Mouse (Mus musculus): ENCODE measurements around the gene Arhgap28.

The Arhgap28 gene

GRCm38 (mm10) chr17:67989716-67990115 is 14.2 kb downstream of the Arhgap28 start:
- DNase-seq: no peak

- peak; percentile 33 for DNase-seq
Measured at GRCm38 (mm10) chr17:67988920-67989621, 14.8 kb downstream of the Arhgap28 start.

GRCm38 (mm10) chr17:67985532-67985931 is 18.4 kb downstream of the Arhgap28 start:
- DNase-seq: no peak

DNA sequence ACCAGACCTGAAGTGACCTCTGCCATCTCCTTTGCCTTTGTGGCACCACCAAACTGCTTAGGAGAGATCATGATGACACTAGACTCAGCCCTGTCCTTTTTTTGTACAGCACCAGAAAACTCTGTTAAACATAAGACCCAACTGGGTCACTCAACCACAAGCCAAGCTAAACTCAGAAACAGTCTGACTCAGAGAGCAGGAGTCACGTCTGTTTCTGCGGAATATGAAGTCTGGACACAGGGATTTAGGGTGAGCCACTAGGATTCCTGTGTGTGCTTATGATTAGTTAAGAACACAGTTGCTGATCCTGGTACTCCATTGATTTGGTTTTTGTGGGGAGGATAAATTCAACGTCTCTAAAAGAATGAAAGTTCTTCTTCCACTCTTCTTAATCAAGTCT is 23.3 kb downstream of the Arhgap28 start:
- DNase-seq: no peak

DNA sequence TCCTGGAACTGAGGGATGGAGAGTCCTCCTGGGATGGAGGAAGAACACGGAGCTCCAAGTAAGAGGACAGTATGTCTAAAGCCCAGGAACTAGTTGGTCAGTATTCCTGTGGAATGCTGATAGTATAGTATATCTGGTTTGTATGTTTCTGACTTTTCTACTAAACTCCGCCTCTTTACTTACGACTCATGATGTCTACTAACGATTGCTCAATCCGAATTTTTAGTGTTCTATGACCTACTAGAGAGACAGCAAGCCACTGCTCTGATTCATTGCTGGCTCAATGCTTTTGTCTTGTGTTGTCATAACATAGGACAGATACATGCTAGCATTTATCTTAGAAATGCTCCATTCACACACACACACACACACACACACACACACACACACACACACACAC is 24.7 kb downstream of the Arhgap28 start:
- DNase-seq: no peak

- peak; percentile 35 for DNase-seq
Measured at GRCm38 (mm10) chr17:67978786-67979185, 25.1 kb downstream of the Arhgap28 start.

DNA sequence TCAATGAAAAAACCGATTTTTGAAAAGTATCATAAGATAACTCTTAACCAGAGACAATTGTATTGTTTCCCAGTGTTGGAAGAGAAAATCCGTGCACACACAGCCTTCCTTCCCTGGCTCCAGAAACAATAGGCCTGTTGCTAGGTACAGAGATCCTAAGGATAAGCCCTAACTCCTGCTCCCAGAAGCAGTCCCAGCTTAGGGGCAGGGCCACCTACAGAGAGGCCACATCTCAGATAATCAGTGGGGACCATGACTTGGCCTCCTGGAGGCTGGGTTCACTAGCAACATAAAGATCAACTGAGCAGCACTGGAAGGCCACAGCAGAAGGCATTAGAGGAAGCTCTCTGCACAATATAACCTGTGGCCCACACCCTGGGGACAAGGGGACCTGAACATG is 27.5 kb downstream of the Arhgap28 start:
- DNase-seq: no peak

- DNase-seq: no peak
Measured at GRCm38 (mm10) chr17:67976027-67976426, 27.9 kb downstream of the Arhgap28 start.

- DNase-seq: no peak
Measured at GRCm38 (mm10) chr17:67974679-67975078, 29.2 kb downstream of the Arhgap28 start.

- DNase-seq: no peak
Measured at GRCm38 (mm10) chr17:67966853-67967540, 36.9 kb downstream of the Arhgap28 start.

DNA sequence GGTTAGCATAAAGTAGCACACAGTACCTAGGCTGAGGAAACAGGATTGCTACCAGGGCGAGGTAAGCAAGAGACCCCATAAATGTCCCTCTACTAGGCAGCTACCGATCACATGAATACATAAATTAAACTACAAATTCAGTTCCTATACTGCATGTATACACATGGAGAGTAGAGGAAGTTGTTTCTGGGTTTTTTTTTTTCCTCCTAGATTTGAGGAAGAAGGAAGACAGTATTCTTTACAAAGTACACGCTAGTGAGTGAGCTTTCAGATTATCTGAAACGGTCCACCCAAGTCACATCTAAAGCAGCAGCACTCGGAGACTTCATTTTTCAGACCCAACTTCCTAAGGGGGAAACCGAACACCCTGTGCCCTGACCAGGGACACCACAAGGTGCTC is 41.1 kb downstream of the Arhgap28 start:
- no peak for DNase-seq

DNA sequence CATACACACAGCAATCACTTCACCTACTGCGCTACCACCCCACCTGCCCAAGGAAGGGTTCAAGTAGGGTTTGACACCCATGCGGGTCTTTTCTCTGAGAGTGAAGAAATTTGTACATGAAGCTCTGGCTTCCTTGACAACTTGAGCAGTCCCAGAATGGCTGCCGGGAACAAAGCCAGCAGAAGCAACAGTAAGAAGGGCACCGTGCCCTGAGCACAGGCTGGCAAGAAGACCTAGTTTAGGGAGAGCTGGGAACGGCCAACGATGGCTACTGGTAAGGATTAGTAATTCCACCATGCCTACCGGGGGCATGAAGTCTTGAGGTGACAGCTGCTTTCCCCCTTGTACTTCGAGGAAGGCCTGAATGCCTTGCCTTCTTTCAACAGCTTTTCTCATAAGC is 41.9 kb downstream of the Arhgap28 start:
- DNase-seq: no peak

GRCm38 (mm10) chr17:67958909-67959308 is 45.0 kb downstream of the Arhgap28 start:
- no peak for DNase-seq

GRCm38 (mm10) chr17:67957603-67958002 is 46.3 kb downstream of the Arhgap28 start:
- no peak for DNase-seq

DNA sequence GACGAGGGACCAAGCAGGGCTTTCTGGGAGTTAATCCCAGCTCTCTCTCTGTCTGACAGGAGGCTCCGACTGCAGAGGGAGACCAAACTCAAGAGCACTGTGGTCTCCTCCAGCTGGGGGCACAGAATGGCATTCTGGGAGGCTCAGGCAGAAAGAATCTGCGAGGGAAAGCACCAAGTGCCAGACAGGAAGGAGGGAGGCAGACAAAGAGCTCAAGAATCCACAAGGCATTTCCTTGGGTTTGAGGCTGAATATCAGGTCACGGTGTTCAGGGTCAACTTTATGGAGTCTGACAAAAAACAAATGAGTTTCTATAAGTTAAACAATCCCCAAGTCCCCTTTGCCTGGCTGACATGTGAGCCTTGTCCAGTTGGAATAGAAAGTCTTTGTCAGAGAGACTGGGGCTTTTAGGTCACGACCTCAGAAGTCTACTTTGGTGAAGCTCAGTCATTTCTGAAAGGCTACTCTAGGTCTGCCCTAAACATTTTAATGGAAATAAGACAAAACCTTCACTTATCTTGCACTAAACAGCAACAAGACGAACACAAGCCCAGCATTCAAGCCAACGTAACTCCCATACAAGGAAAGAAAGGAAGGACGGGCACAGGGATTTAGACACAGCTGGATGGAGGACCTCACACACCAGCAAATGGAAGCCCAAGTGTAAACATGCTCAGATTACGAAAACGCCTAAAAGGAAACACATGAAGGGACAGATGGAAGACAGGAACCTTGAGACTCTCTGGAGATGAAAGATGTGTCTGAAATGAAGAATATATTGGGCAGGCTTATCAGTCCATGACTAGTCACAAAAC is 47.8 kb downstream of the Arhgap28 start:
- DNase-seq: no peak

DNA sequence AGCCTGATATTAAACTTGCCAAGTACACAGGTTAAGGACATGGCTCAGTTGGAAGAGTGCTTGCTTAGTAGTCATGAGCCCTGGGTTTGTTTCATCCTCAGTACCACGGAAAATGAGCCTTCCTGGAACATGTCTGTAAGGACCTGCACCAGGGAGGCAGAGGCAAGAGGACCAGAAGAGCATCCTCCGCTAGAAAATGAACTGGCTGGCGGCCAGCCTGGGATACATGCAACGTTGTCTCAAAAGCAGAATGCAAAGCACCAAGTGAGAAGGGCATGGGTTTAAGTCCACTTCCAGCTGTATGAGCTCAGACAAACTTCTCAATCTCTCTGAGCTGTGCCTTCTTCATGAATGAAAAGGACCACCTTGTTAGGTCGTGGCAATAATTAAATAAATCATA is 49.0 kb downstream of the Arhgap28 start:
- no peak for DNase-seq

DNA sequence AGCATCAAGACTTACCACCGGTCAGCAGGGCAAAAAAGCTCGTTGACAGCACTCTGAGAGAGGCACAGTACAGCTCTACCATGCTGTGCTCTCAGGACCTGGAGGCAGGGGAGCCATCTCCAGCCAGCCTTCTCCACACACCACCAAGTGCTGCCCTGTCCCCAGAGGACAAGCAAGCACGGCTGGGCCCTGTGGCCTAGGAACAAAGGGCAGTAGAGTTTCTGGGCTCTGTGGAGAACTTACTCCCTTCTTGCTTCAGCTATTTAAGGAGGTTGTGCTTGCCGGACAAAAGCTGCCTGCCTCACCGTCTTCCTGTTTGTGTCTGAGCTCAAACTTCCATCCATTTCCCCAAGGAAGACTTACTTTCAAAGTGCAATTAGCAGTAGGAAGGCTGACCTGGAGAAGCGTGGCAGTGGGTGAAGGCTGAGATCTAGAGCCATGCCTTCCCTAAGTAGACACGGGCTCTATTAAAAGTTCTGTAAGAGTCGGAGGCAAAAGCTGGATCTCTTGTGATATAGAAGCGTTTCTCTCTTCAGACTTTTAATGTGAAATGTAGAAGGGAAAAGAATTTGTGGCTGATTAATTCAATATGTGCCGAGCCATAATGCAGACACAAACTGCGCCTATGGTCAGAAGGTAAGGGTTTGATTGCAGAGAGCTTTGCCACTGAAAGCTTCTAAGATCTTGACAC is 53.3 kb downstream of the Arhgap28 start:
- DNase-seq: no peak

GRCm38 (mm10) chr17:67948601-67949000 is 55.3 kb downstream of the Arhgap28 start:
- DNase-seq: no peak

DNA sequence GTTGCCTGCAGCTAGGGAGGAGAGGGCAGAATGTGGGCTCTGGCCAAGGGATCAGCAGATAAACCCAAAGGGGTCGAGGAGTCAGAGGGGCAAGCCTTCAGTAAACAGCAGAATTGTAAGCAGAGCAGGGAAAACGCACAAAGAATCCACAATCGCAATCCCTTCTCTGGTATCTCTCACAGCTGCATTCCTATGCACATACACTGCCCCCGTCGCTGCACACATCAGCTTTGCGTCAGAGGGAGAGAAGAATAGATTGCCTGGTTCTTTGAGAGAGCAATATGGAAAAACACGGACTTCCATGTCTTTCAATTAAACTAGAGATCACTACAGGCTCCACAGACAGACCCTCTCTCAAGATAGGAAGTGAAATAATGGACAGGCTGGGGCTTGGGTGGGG is 58.5 kb downstream of the Arhgap28 start:
- no peak for DNase-seq

DNA sequence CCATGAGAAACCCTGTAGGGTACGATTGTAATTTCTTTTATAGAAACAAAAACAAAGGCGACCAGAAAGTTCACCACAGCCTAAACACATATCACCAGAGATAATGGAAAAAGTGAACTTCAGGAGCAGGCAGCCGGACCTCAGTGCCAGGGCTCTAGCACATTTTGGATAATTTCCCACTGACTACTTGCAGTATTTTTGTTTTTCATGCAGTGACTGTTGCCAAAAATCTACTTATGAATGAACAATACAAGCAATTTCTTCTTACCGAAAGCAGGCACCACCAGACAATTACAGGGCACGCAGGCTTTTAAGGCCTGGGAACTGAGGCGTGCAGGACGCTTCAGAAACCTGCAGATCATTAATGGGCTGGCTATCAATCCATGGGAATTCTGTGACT is 59.7 kb downstream of the Arhgap28 start:
- no peak for DNase-seq

DNA sequence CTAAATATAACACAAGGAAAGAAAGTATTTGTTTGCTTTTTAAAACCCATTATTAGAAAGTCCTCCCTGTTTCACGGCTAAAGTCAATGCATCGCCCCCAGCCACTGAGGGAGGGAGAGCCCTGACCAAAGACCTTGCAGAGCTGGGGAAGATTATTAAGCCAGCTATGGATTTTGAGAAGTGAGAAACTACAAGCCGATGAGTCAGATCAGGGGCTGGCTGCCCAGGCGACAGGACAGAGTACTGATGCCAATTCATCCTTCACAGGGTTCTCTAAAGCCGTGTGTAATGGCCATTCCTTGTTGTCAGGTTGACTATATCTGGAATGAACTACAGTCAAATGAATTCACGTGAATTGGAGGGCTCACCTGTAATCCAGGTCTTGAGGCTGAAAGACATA is 62.9 kb downstream of the Arhgap28 start:
- no peak for DNase-seq

- DNase-seq: no peak
Measured at GRCm38 (mm10) chr17:67937050-67937449, 66.9 kb downstream of the Arhgap28 start.

GRCm38 (mm10) chr17:67935556-67935955 is 68.4 kb downstream of the Arhgap28 start:
- no peak for DNase-seq

Data from kidney, adult 18-20 months (tissue).